In the genomic region with DNA sequence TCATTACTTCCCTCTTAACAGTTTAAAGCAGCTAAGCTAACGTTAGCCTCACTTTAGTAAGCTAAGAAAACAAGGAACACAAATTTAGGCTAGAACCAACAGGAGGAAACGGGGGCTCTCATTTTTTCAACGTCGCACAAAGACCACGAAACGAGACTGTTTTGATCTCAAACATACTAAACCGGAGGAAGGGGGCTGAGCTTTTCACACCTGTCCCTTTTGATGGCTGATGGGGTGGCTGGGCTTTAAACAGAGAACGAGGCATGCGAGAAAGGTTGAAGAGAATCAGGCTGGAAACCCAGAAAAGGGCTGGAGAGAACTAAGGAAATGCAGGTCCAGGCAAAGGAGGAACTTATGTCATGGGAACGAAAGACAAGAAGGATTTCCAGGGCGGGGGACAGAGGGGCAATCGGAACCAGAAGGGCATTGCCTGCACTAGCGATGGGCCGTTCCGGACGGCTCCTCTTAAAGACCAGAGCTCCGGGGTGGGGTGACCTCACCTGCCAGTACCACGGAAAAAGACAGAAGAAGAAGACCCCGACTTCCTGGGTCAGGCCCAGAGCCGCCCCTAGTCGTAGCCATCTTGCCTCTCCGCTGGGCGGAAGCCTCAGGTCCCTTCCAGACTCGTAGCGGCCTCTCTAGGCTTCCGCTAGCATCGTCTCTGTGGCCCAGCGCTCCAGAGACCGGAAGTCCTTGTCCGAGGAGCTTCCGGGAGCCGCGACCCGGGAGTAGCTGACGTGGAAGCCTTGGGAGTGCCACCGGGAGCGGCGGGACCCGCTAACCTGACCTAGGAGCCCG, we compare ENCODE assay signal across 8 mouse cellular contexts. TPM values are rescaled to one million over a fixed set of nuclear protein-coding genes. Genes with fewer than 3 reads are reported as not detected.
DNase-seq lines count a peak whose midpoint lies in the region; ATAC-seq and TF ChIP-seq lines count a peak whose summit lies in the region.

TSS of gene Copa (plus strand) at position 429 of the 798 bp plus-strand sequence.
TSS of gene Ncstn (minus strand) at position 695 of the 798 bp plus-strand sequence.

- H3K27ac ChIP-seq in gastrocnemius, adult 2 months = peak within 1 kb of the TSS; percentile 98
- H3K27ac ChIP-seq in hindbrain, postnatal 0 days = peak within 1 kb of the TSS; percentile 93
- H3K27ac ChIP-seq in left cerebral cortex, adult 2 months = peak within 1 kb of the TSS; percentile 99

- TF ChIP-seq CTCF in gastrocnemius, adult 2 months (IDR thresholded peaks at IDR 0.05) = peak; percentile 32; the same call in 1 of the 2 replicates
- TF ChIP-seq CTCF in hindbrain, postnatal 0 days (IDR thresholded peaks at IDR 0.05; ENCODE audit: low read depth) = peak; percentile 63
- TF ChIP-seq CTCF in left cerebral cortex, adult 2 months (IDR thresholded peaks at IDR 0.05) = peak; percentile 31

- no peaks in the 10 kb centered on the region for H3K27me3 ChIP-seq in hindbrain, postnatal 0 days (ENCODE audit: insufficient read depth, low read length)

- H3K9me3 ChIP-seq in hindbrain, postnatal 0 days (ENCODE audit: low read length) = no peaks in the 10 kb centered on the region

- peak within 1 kb of the TSS; percentile 91 for H3K9ac ChIP-seq in hindbrain, postnatal 0 days (replicated peaks; ENCODE audit: low read length)

- peak; percentile 97 for DNase-seq in ZHBTc4 (ENCODE audit: low read depth, low spot score)
- DNase-seq in gastrocnemius, adult 2 months = peak; percentile 96
- DNase-seq in hindbrain, postnatal 0 days (ENCODE audit: low spot score) = peak; percentile 98
- DNase-seq in left cerebral cortex, adult 2 months (ENCODE audit: extremely low spot score in 1 of 2, low spot score in 2 of 2) = peak; percentile 90 to 91
- peak; percentile 94 for DNase-seq in right cerebral cortex, adult 2 months (ENCODE audit: low spot score in 2 of 2)
- DNase-seq in urinary bladder, postnatal 14 days (ENCODE audit: low spot score) = peak; percentile 93

- peak; percentile 99 for ATAC-seq in common myeloid progenitor, adult 5-6 weeks (replicated peaks; ENCODE audit: low read depth, poor library complexity, severe bottlenecking)
- peak; percentile 99 for ATAC-seq in hindbrain, postnatal 0 days
- ATAC-seq in megakaryocyte, adult 5-6 weeks (ENCODE audit: poor library complexity, severe bottlenecking) = peak; percentile 98

- H3K4me1 ChIP-seq in hindbrain, postnatal 0 days (ENCODE audit: insufficient read depth, low read length) = peaks cover 16% of the 10 kb centered on the region; the same call in 1 of the 2 replicates

- H3K4me2 ChIP-seq in hindbrain, postnatal 0 days (ENCODE audit: low read depth, low read length) = peak within 1 kb of the TSS; percentile 74

- WGBS in hindbrain, postnatal 0 days = under 1% methylated on average over 36 of the region's 40 CpGs

- H3K4me3 ChIP-seq in gastrocnemius, adult 2 months = peak within 1 kb of the TSS; percentile 70
- H3K4me3 ChIP-seq in hindbrain, postnatal 0 days (ENCODE audit: low read length) = peak within 1 kb of the TSS; percentile 81
- peak within 1 kb of the TSS; percentile 91 for H3K4me3 ChIP-seq in left cerebral cortex, adult 2 months

- H3K36me3 ChIP-seq in hindbrain, postnatal 0 days (ENCODE audit: insufficient read depth, low read length) = peaks cover 16% of the 10 kb centered on the region; the same call in 1 of the 2 replicates

- intact Hi-C loops in gastrocnemius, adult 2 months (cut with DNase I) = loop anchor here (5.0 kb wide), 1 partner anchor 295 kb away; the partner anchor contains the start of gene Pigm
- intact Hi-C loops in left cerebral cortex, adult 2 months (cut with DNase I) = no loop called here

RNA-seq across cellular contexts. Expression of gene Copa, which starts in this region (rescaled TPM):
- total RNA-seq in common myeloid progenitor, adult 5-6 weeks (2017) = 137 and 144 TPM in 2 replicates
- total RNA-seq in gastrocnemius, adult 2 months (2021) = 10 to 100 TPM; 88.3 to 90.9 TPM
- total RNA-seq in hindbrain, postnatal 0 days (2014; rRNA removed) = 189 and 191 TPM in 2 replicates
- 136 and 142 TPM in 2 replicates for polyA plus RNA-seq in hindbrain, postnatal 0 days (2015; fragmentation: Nextera tagmentation; extraction: Ambion mirVana)
- total RNA-seq in left cerebral cortex, adult 2 months (2021) = 100 to 1,000 TPM; 138 to 147 TPM
- total RNA-seq in megakaryocyte, adult 5-6 weeks (2015) = 120 and 132 TPM in 2 replicates
- total RNA-seq in megakaryocyte, adult 5-6 weeks (2017) = 122 and 132 TPM in 2 replicates

RNA-seq across cellular contexts. Expression of gene Ncstn, which starts in this region (rescaled TPM):
- total RNA-seq in common myeloid progenitor, adult 5-6 weeks (2017) = 24.3 and 25.1 TPM in 2 replicates
- 10 to 100 TPM; 27.1 to 31.9 TPM for total RNA-seq in gastrocnemius, adult 2 months (2021)
- 77.5 and 86.9 TPM in 2 replicates for total RNA-seq in hindbrain, postnatal 0 days (2014; rRNA removed)
- polyA plus RNA-seq in hindbrain, postnatal 0 days (2015; fragmentation: Nextera tagmentation; extraction: Ambion mirVana) = 95.0 and 101 TPM in 2 replicates
- total RNA-seq in left cerebral cortex, adult 2 months (2021) = 10 to 100 TPM; 61.5 to 65.4 TPM
- total RNA-seq in megakaryocyte, adult 5-6 weeks (2015) = 81.2 and 87.8 TPM in 2 replicates
- 39.8 and 45.5 TPM in 2 replicates for total RNA-seq in megakaryocyte, adult 5-6 weeks (2017)

Comparison
In these comparisons a context has a peak if more than half of its experiments do, and no peak if none do; other contexts are left out.
1. Peak in every context shown above with its lines: DNase-seq, ATAC-seq, H3K4me3 ChIP-seq and H3K27ac ChIP-seq.